Mouse (Mus musculus) left cerebral cortex, postnatal 14 days (tissue): Measurements from ENCODE around the gene Serpinb2. TPM values are rescaled to one million over a fixed set of nuclear protein-coding genes. Genes with fewer than 3 reads are reported as not detected.
A peak's percentile ranks its signal among the peaks of the same experiment; 100 is the strongest.

Experiments used
- DNase-seq, 2 experiments: peaks; one replicate each; pipeline ENCODE4 v3.0.0; 2021 to 2022; ENCODE audit warnings: low spot score in 2 of 2, mixed read lengths in 1 of 2
- intact Hi-C: fragments of 180-260 bp; cut with DNase I; formaldehyde crosslinking; loops from one replicate; pipeline ENCODE4 v1.15.1; 2025
- total RNA-seq, 2 experiments: library from RNA; stranded (reverse); gene quantifications; 2 replicates each; pipeline ENCODE4 v1.2.3; 2021

Serpinb2 gene
- total RNA-seq, 2 experiments from 2014 or later, result 0.38 TPM; not detected in 1

DNA sequence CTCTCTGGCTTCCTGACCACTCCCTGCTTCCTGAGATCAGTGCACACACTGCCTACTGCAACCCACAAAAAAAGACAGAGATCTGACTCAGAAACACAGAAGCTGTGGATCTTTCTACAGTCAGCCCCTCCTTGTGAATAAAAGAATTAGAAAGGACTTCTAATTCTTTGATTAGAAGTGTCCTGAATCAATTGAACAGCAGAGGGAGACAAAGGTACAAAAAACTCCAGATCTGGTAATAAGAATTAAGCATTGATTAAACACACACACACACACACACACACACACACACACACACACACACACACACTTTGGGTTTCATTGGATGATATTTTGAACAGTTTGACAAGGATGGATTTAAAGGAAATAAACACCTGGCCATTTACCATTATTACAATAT lies 54.4 kb downstream of the Serpinb2 start:
- intact Hi-C loops, result loop anchor here (2.0 kb wide), 1 partner anchor 25 kb away; the partner anchor contains the start of gene Serpinb8
- peak in 1 of 2 experiments; percentile 30 for DNase-seq

- intact Hi-C loops, result no loop called here
- DNase-seq, result no peak
Measured at GRCm38 (mm10) chr1:107576094-107576493, 64.9 kb downstream of the Serpinb2 start.

DNA sequence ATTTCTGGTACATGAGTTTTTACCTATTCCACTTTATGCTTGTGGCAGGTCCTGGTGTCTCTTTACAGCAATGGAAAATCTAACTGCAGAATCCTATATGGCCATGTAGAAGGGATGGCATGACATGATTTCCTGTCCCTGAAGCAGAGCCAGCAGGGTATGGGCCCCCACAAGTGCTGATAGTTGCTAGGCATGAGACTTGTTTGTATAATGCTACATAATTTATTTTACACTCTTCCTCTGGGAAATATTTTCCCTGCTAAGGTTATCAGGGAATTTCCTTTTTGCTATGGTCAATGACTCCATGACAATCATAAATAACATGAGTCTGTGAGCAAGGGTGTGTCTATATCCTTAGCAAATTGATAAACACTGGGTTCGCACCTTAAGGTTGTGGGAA lies 66.3 kb downstream of the Serpinb2 start:
- no peak for DNase-seq
- intact Hi-C loops, result no loop called here

- intact Hi-C loops, result no loop called here
Measured at GRCm38 (mm10) chr1:107581220-107581619, 70.0 kb downstream of the Serpinb2 start.

DNA sequence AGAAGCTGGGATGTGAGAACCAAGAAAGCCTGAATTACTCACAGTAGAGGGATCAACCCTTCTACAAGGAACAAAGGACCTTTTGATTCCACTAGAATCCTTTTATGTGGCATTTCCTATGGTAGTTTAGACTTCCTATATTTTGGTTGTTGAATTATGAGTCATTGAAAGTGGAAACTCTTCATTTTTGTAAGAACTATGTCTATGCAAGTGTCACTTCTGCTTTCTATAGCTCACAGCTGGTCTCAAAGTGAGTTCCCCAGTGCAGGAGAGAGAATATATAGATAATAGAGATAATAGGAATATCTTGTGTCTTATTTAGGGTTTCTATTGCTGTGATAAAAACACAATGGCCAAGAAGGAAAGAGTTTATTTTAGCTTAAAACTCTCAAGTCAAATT lies 71.7 kb downstream of the Serpinb2 start:
- DNase-seq, result no peak
- intact Hi-C loops, result no loop called here

More at GRCm38 (mm10) chr1:107581220-107581619, 70.0 kb downstream of the Serpinb2 start:
- peak; percentile 45 to 83 for DNase-seq

- intact Hi-C loops, result no loop called here
- no peak for DNase-seq
Measured at GRCm38 (mm10) chr1:107583958-107584376, 72.7 kb downstream of the Serpinb2 start.

DNA sequence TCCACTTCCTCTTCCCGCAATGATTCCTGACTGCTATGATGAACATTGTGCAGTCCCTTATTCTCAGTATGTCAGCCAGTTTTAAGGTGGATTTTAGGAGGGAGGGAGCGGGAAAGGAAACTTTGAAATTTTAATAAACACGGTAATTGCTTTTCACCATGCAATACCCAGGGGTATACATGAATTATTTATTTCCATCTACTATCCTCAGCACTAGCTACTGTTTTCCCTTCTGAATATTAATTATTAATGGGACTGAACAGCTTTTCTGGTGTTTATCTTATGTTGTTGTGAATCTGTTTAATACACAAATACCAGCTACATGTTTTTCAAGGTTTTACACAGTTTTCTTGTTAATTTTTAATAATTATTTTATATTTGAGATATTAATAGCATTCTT lies 73.7 kb downstream of the Serpinb2 start:
- DNase-seq, result no peak
- intact Hi-C loops, result no loop called here

Other genes starting within 250 kb of the Serpinb2 start
- not detected for gene Serpinb3b, start 233.1 kb upstream of the Serpinb2 start, total RNA-seq
- not detected for gene Serpinb3c, start 233.1 kb upstream of the Serpinb2 start, total RNA-seq
- gene Serpinb11, start 150.2 kb upstream of the Serpinb2 start, total RNA-seq, result not detected
- not detected for gene Serpinb7, start 111.8 kb upstream of the Serpinb2 start, total RNA-seq
- 1 to 10 TPM; 8.3 to 9.9 TPM for gene Serpinb8, start 78.6 kb downstream of the Serpinb2 start, total RNA-seq